Mouse (Mus musculus) heart, postnatal 0 days (tissue): Measurements from ENCODE around the gene 1700037C18Rik.

Experiments used
- CTCF ChIP-seq: IDR thresholded peaks from 2 replicates; pipeline ENCODE4 v1.5.1; 2016; ENCODE audit warnings: antibody characterized with exemption, control low read depth, low read depth
- EP300 ChIP-seq: IDR thresholded peaks from 2 replicates; pipeline ENCODE4 v1.6.1; 2016; ENCODE audit warnings: antibody characterized with exemption, low read depth

GRCm38 (mm10) chr16:3876346-3876745 is 32.1 kb downstream of the 1700037C18Rik start:
- TF ChIP-seq CTCF (no peak), EP300 (no peak)
